11 mouse cellular contexts compared by ENCODE assay signal in genomic region chr2:27310908-27311307, GRCm38 (mm10).
A peak's percentile ranks its signal among the peaks of the same experiment; 100 is the strongest.
DNase-seq lines count a peak whose midpoint lies in the region; ATAC-seq and TF ChIP-seq lines count a peak whose summit lies in the region.
"Had no signal": no experiment of that assay in that cellular context is flagged by ENCODE, and none has a peak within 500 bp of the region (broad histone marks: within the 10 kb centered on the region; RNA-seq: fewer than 3 reads in every experiment).

No protein-coding gene starts in this region.

- no peak for TF ChIP-seq CTCF in liver, postnatal 0 days (IDR thresholded peaks at IDR 0.05; ENCODE audit: low read depth)
- no peak for TF ChIP-seq CTCF in CH12.LX (conservative IDR thresholded peaks at IDR 0.05 in 1 of 2, IDR thresholded peaks at IDR 0.05 in 1 of 2; ENCODE audit: low read depth in 2 of 2, low read length in 2 of 2)
- TF ChIP-seq CTCF in bone marrow macrophage, adult 2 months (IDR thresholded peaks at IDR 0.05; ENCODE audit: low read depth, low read length): no peak

- H3K4me1 ChIP-seq in hindbrain, embryonic 12.5 days: peaks cover 38% of the 10 kb centered on the region
- H3K4me1 ChIP-seq in hindbrain, embryonic 14.5 days (replicated peaks; ENCODE audit: control insufficient read depth, insufficient read depth, low read length): peaks cover 8% of the 10 kb centered on the region
- H3K4me1 ChIP-seq in liver, postnatal 0 days (ENCODE audit: insufficient read depth): peaks cover 11% of the 10 kb centered on the region
- H3K4me1 ChIP-seq in CH12.LX (ENCODE audit: control insufficient read depth in 1 of 2, insufficient read depth in 2 of 2): peaks cover 59 to 96% of the 10 kb centered on the region in 2 experiments
- peaks cover 45% of the 10 kb centered on the region for H3K4me1 ChIP-seq in bone marrow macrophage, adult 2 months (ENCODE audit: control insufficient read depth, insufficient read depth, low read length)

- peak overlapping the region; percentile 40; the same call in 1 of the 2 replicates for H3K27ac ChIP-seq in hindbrain, embryonic 12.5 days
- H3K27ac ChIP-seq in hindbrain, embryonic 14.5 days: no peak overlapping the region
- peak overlapping the region; percentile 35; the same call in 1 of the 2 replicates for H3K27ac ChIP-seq in liver, postnatal 0 days (ENCODE audit: low read depth)
- peak overlapping the region; percentile 92 for H3K27ac ChIP-seq in CH12.LX (ENCODE audit: insufficient read depth, low read depth)
- H3K27ac ChIP-seq in bone marrow macrophage, adult 2 months (ENCODE audit: insufficient read depth, low read depth, low read length): 0 out of 2 replicates have a peak overlapping the region, but pooled peaks have one; percentile 76
- H3K27ac ChIP-seq: heart, adult 2 months; liver, embryonic 15.5 days had no signal

- H3K9ac ChIP-seq in hindbrain, embryonic 12.5 days: no peak overlapping the region
- H3K9ac ChIP-seq in hindbrain, embryonic 14.5 days: no peak overlapping the region
- no peak overlapping the region for H3K9ac ChIP-seq in liver, postnatal 0 days (replicated peaks)
- H3K9ac ChIP-seq in CH12.LX (ENCODE audit: insufficient read depth, low read depth): no peak overlapping the region
- H3K9ac ChIP-seq: liver, embryonic 15.5 days had no signal

- no peak for ATAC-seq in hindbrain, embryonic 12.5 days (ENCODE audit: low FRiP score)
- ATAC-seq in hindbrain, embryonic 14.5 days (ENCODE audit: low FRiP score): no peak
- ATAC-seq in liver, postnatal 0 days: no peak

- H3K4me3 ChIP-seq in hindbrain, embryonic 12.5 days: no peak overlapping the region
- H3K4me3 ChIP-seq in hindbrain, embryonic 14.5 days (replicated peaks; ENCODE audit: low read length): no peak overlapping the region
- H3K4me3 ChIP-seq in liver, postnatal 0 days (ENCODE audit: low read depth, low read length): no peak overlapping the region
- no peak overlapping the region for H3K4me3 ChIP-seq in CH12.LX (replicated peaks in 1 of 3; ENCODE audit: low read depth in 2 of 3, low read length in 2 of 3, poor library complexity in 1 of 3)
- no peak overlapping the region for H3K4me3 ChIP-seq in bone marrow macrophage, adult 2 months (ENCODE audit: insufficient read depth, low read length)
- H3K4me3 ChIP-seq: heart, adult 2 months; liver, embryonic 15.5 days; myocyte had no signal

- peaks cover 62% of the 10 kb centered on the region for H3K79me2 ChIP-seq in CH12.LX (replicated peaks; ENCODE audit: control insufficient read depth, extremely low read depth, insufficient read depth, poor library complexity, severe bottlenecking)

- no peaks in the 10 kb centered on the region for H3K27me3 ChIP-seq in hindbrain, embryonic 12.5 days
- H3K27me3 ChIP-seq in hindbrain, embryonic 14.5 days (ENCODE audit: control insufficient read depth, insufficient read depth, low read length): no peaks in the 10 kb centered on the region
- no peaks in the 10 kb centered on the region for H3K27me3 ChIP-seq in liver, postnatal 0 days (ENCODE audit: insufficient read depth, low read length)
- H3K27me3 ChIP-seq in CH12.LX (replicated peaks): no peaks in the 10 kb centered on the region
- H3K27me3 ChIP-seq: liver, embryonic 15.5 days had no signal

- in situ Hi-C loops in CH12.LX (cut with MboI; ENCODE audit: low pct_ligation_motif_present, low pct_unique_long_range_greater_than_20kb, low sequenced_read_pairs): loop anchor here (5.0 kb wide), 1 partner anchor 36 kb away; no protein-coding TSS in a partner anchor

- no peak for TF ChIP-seq RAD21 in CH12.LX (IDR thresholded peaks at IDR 0.05; ENCODE audit: low read depth, low read length)

- H3K9me3 ChIP-seq in hindbrain, embryonic 12.5 days (replicated peaks): no peaks in the 10 kb centered on the region
- H3K9me3 ChIP-seq in hindbrain, embryonic 14.5 days (ENCODE audit: control insufficient read depth, low read length): no peaks in the 10 kb centered on the region
- H3K9me3 ChIP-seq in liver, postnatal 0 days (ENCODE audit: low read length): no peaks in the 10 kb centered on the region
- H3K9me3 ChIP-seq in CH12.LX (replicated peaks; ENCODE audit: low read length): peaks cover 9% of the 10 kb centered on the region
- H3K9me3 ChIP-seq: liver, embryonic 15.5 days had no signal

- WGBS in hindbrain, embryonic 12.5 days: 88% methylated on average over 5 of the region's 5 CpGs
- WGBS in hindbrain, embryonic 14.5 days: 75% methylated on average over 5 of the region's 5 CpGs
- WGBS in liver, postnatal 0 days (ENCODE audit: insufficient replicate concordance): 87% methylated on average over 5 of the region's 5 CpGs

- DNase-seq in hindbrain, embryonic 14.5 days (ENCODE audit: low spot score): no peak
- no peak for DNase-seq in liver, postnatal 0 days
- no peak for DNase-seq in liver
- no peak for DNase-seq in CH12.LX (ENCODE audit: extremely low read depth)
- DNase-seq in MN1 (ENCODE audit: low spot score): no peak
- DNase-seq: lung, postnatal 4 days had no signal

- TF ChIP-seq POLR2A in CH12.LX (IDR thresholded peaks at IDR 0.05; ENCODE audit: low read depth, low read length): no peak
- TF ChIP-seq POLR2A in bone marrow macrophage, adult 2 months (IDR thresholded peaks at IDR 0.05; ENCODE audit: borderline replicate concordance, low read depth, low read length): no peak

- H3K4me2 ChIP-seq in hindbrain, embryonic 12.5 days (replicated peaks): no peak overlapping the region
- no peak overlapping the region for H3K4me2 ChIP-seq in hindbrain, embryonic 14.5 days (replicated peaks)
- no peak overlapping the region for H3K4me2 ChIP-seq in liver, postnatal 0 days (ENCODE audit: low read depth, low read length)
- H3K4me2 ChIP-seq in CH12.LX (ENCODE audit: insufficient read depth, low read depth, poor library complexity, severe bottlenecking): no peak overlapping the region
- H3K4me2 ChIP-seq: liver, embryonic 15.5 days had no signal

- dilution Hi-C loops in CH12.LX (cut with MboI; ENCODE audit: extremely low pct_ligation_motif_present, extremely low pct_unique_long_range_greater_than_20kb, low sequenced_read_pairs): no loop called here

- TF ChIP-seq EP300 in liver, postnatal 0 days (IDR thresholded peaks at IDR 0.05; ENCODE audit: low read depth): no peak
- TF ChIP-seq EP300 in CH12.LX (IDR thresholded peaks at IDR 0.05; ENCODE audit: low read length): no peak

- H3K36me3 ChIP-seq in hindbrain, embryonic 12.5 days: no peaks in the 10 kb centered on the region
- no peaks in the 10 kb centered on the region for H3K36me3 ChIP-seq in hindbrain, embryonic 14.5 days (replicated peaks; ENCODE audit: control insufficient read depth, insufficient read depth)
- no peaks in the 10 kb centered on the region; the same call in 1 of the 2 replicates for H3K36me3 ChIP-seq in liver, postnatal 0 days (replicated peaks; ENCODE audit: insufficient read depth, low read length)
- H3K36me3 ChIP-seq in CH12.LX (replicated peaks in 1 of 2; ENCODE audit: control insufficient read depth in 1 of 2, insufficient read depth in 1 of 2, low read length in 1 of 2): peaks cover 18 to 59% of the 10 kb centered on the region in 2 experiments
- H3K36me3 ChIP-seq: liver, embryonic 15.5 days had no signal

TF ChIP-seq in CH12.LX, 34 proteins besides CTCF, POLR2A, EP300 and RAD21:
- no peak for TF ChIP-seq ZKSCAN1 (IDR thresholded peaks at IDR 0.05; ENCODE audit: borderline replicate concordance, low read depth, low read length)
- TF ChIP-seq NELFE (IDR thresholded peaks at IDR 0.05; ENCODE audit: low read depth, low read length): no peak
- TF ChIP-seq CHD1 (IDR thresholded peaks at IDR 0.05; ENCODE audit: low read depth, low read length): no peak
- TF ChIP-seq ETS1 (conservative IDR thresholded peaks at IDR 0.05; ENCODE audit: low read depth, low read length): no peak
- TF ChIP-seq CHD2 (IDR thresholded peaks at IDR 0.05; ENCODE audit: low read length): no peak
- TF ChIP-seq JUND (conservative IDR thresholded peaks at IDR 0.05; ENCODE audit: low read depth, low read length): no peak
- no peak for TF ChIP-seq MAX (IDR thresholded peaks at IDR 0.05; ENCODE audit: low read length)
- TF ChIP-seq NRF1 (IDR thresholded peaks at IDR 0.05; ENCODE audit: low read depth, low read length): no peak
- TF ChIP-seq SIN3A (IDR thresholded peaks at IDR 0.05; ENCODE audit: low read length): no peak
- TF ChIP-seq ZC3H11A (IDR thresholded peaks at IDR 0.05; ENCODE audit: low read depth, low read length): no peak
- TF ChIP-seq ZMIZ1 (IDR thresholded peaks at IDR 0.05; ENCODE audit: low read depth, low read length): no peak
- TF ChIP-seq UBTF (IDR thresholded peaks at IDR 0.05; ENCODE audit: low read depth, low read length): no peak
- no peak for TF ChIP-seq E2F4 (IDR thresholded peaks at IDR 0.05; ENCODE audit: insufficient replicate concordance, low read depth, low read length)
TF ChIP-seq in CH12.LX: peak in this region for 0.
